Mouse (Mus musculus) sigmoid colon, adult 10 weeks (tissue): ENCODE measurements around the gene Plek2. TPM values are rescaled to one million over a fixed set of nuclear protein-coding genes. Genes with fewer than 3 reads are reported as not detected.

Experiments
- polyA plus RNA-seq: library from polyadenylated mRNA; stranded (reverse); fragments of 350-450 nt; fragmentation: Illumina TruSeq; extraction: RNeasy Lipid Tissue Mini Kit (QIAGEN cat#74804); gene quantifications from one replicate; pipeline ENCODE4 v1.2.3, GENCODE M21; 2014; ENCODE audit warnings: low read depth, low replicate concordance

The Plek2 gene
- polyA plus RNA-seq: 31.3 TPM

GRCm38 (mm10) chr12:78906707-78907162 lies at the start of gene Plek2:
Gene Plek2 (minus strand): TSS chr12:78906964.

GRCm38 (mm10) chr12:78861496-78862253 lies 45.1 kb downstream of the Plek2 start, which contains the start of the genes Atp6v1d and Eif2s1:
Gene Atp6v1d (minus strand): TSS chr12:78861638.
Gene Eif2s1 (plus strand): TSS chr12:78861819.

Other genes with a start within 250 kb of the Plek2 start
- not detected for gene Fam71d, start 215.4 kb downstream of the Plek2 start, polyA plus RNA-seq
- gene Mpp5, start 158.1 kb downstream of the Plek2 start, polyA plus RNA-seq: 115 TPM
- gene Atp6v1d, start 45.3 kb downstream of the Plek2 start, polyA plus RNA-seq: 93.1 TPM
- 80.1 TPM for gene Eif2s1, start 45.1 kb downstream of the Plek2 start, polyA plus RNA-seq
- 2.8 TPM for gene Tmem229b, start 100.7 kb upstream of the Plek2 start, polyA plus RNA-seq
- 85.3 TPM for gene Plekhh1, start 122.2 kb upstream of the Plek2 start, polyA plus RNA-seq
- 35.0 TPM for gene Pigh, start 182.7 kb upstream of the Plek2 start, polyA plus RNA-seq
- gene Arg2, start 223.8 kb upstream of the Plek2 start, polyA plus RNA-seq: 6.5 TPM